7 mouse cellular contexts compared by ENCODE assay signal in genomic region chr7:16046101-16046480, GRCm38 (mm10). TPM values are rescaled to one million over a fixed set of nuclear protein-coding genes. Genes with fewer than 3 reads are reported as not detected.
DNase-seq lines count a peak whose midpoint lies in the region; ATAC-seq and TF ChIP-seq lines count a peak whose summit lies in the region.

No protein-coding gene starts in this region.

- TF ChIP-seq EP300 in ES-Bruce4 (IDR thresholded peaks at IDR 0.05; ENCODE audit: insufficient read depth, low read depth, low read length): no peak
- TF ChIP-seq EP300 in stomach, postnatal 0 days (optimal IDR thresholded peaks at IDR 0.05): no peak

- peak overlapping the region; percentile 93 for H3K4me3 ChIP-seq in ES-Bruce4 (ENCODE audit: low read depth, low read length)
- peak overlapping the region; percentile 80 for H3K4me3 ChIP-seq in forebrain, embryonic 13.5 days
- H3K4me3 ChIP-seq in hindbrain, embryonic 10.5 days: peak overlapping the region; percentile 99
- H3K4me3 ChIP-seq in limb, embryonic 14.5 days (replicated peaks; ENCODE audit: low read length): peak overlapping the region; percentile 84
- H3K4me3 ChIP-seq in midbrain, embryonic 12.5 days: peak overlapping the region; percentile 94
- peak overlapping the region; percentile 65 for H3K4me3 ChIP-seq in stomach, postnatal 0 days (ENCODE audit: low read depth, low read length)

- H3K4me1 ChIP-seq in ES-Bruce4 (ENCODE audit: control insufficient read depth, insufficient read depth, low read length): no peaks in the 10 kb centered on the region
- H3K4me1 ChIP-seq in forebrain, embryonic 13.5 days: peaks cover 49% of the 10 kb centered on the region
- peaks cover 60% of the 10 kb centered on the region for H3K4me1 ChIP-seq in hindbrain, embryonic 10.5 days (replicated peaks)
- peaks cover 41% of the 10 kb centered on the region for H3K4me1 ChIP-seq in limb, embryonic 14.5 days (ENCODE audit: control insufficient read depth, insufficient read depth, low read length)
- H3K4me1 ChIP-seq in midbrain, embryonic 12.5 days: peaks cover 51% of the 10 kb centered on the region
- H3K4me1 ChIP-seq in stomach, postnatal 0 days (replicated peaks; ENCODE audit: control insufficient read depth, insufficient read depth): peaks cover 11% of the 10 kb centered on the region; the same call in 1 of the 2 replicates

- H3K27me3 ChIP-seq in ES-Bruce4 (ENCODE audit: control insufficient read depth, insufficient read depth, low read length, poor library complexity, severe bottlenecking): no peaks in the 10 kb centered on the region
- no peaks in the 10 kb centered on the region for H3K27me3 ChIP-seq in forebrain, embryonic 13.5 days
- no peaks in the 10 kb centered on the region for H3K27me3 ChIP-seq in hindbrain, embryonic 10.5 days (ENCODE audit: insufficient read depth, poor library complexity, severe bottlenecking)
- H3K27me3 ChIP-seq in limb, embryonic 14.5 days (ENCODE audit: control insufficient read depth, insufficient read depth, low read length): no peaks in the 10 kb centered on the region
- H3K27me3 ChIP-seq in midbrain, embryonic 12.5 days: no peaks in the 10 kb centered on the region
- H3K27me3 ChIP-seq in stomach, postnatal 0 days (ENCODE audit: control insufficient read depth, insufficient read depth, low read length): no peaks in the 10 kb centered on the region

- TF ChIP-seq POLR2A in ES-Bruce4 (IDR thresholded peaks at IDR 0.05; ENCODE audit: insufficient read depth, low read length): no peak
- no peak for TF ChIP-seq POLR2A in limb, embryonic 14.5 days (IDR thresholded peaks at IDR 0.05; ENCODE audit: borderline replicate concordance, extremely low read depth, insufficient read depth, insufficient read length)

- H3K36me3 ChIP-seq in ES-Bruce4 (ENCODE audit: control insufficient read depth, insufficient read depth, low read length, poor library complexity, severe bottlenecking): no peaks in the 10 kb centered on the region
- H3K36me3 ChIP-seq in forebrain, embryonic 13.5 days (ENCODE audit: poor library complexity, severe bottlenecking): peaks cover 11% of the 10 kb centered on the region; the same call in 1 of the 2 replicates
- H3K36me3 ChIP-seq in hindbrain, embryonic 10.5 days: peaks cover 17% of the 10 kb centered on the region
- no peaks in the 10 kb centered on the region for H3K36me3 ChIP-seq in limb, embryonic 14.5 days (ENCODE audit: control insufficient read depth, insufficient read depth, low read length)
- H3K36me3 ChIP-seq in midbrain, embryonic 12.5 days: no peaks in the 10 kb centered on the region
- no peaks in the 10 kb centered on the region for H3K36me3 ChIP-seq in stomach, postnatal 0 days (ENCODE audit: control insufficient read depth, insufficient read depth, low read length)

- DNase-seq in adipocyte (ENCODE audit: low spot score): peak; percentile 31
- DNase-seq in hindbrain, embryonic 10.5 days (ENCODE audit: low spot score): peak; percentile 47
- DNase-seq in limb, embryonic 14.5 days (ENCODE audit: low spot score): peak; percentile 73
- DNase-seq in stomach, postnatal 0 days (ENCODE audit: low spot score): peak; percentile 81

- 8% methylated on average over 7 of the region's 7 CpGs for WGBS in forebrain, embryonic 13.5 days
- 4% methylated on average over 7 of the region's 7 CpGs for WGBS in hindbrain, embryonic 10.5 days
- WGBS in limb, embryonic 14.5 days: 1% methylated on average over 7 of the region's 7 CpGs
- WGBS in midbrain, embryonic 12.5 days: 4% methylated on average over 7 of the region's 7 CpGs
- WGBS in stomach, postnatal 0 days: 1% methylated on average over 7 of the region's 7 CpGs

- peak overlapping the region; percentile 91 for H3K9ac ChIP-seq in ES-Bruce4 (ENCODE audit: low read depth, poor library complexity, severe bottlenecking)
- H3K9ac ChIP-seq in forebrain, embryonic 13.5 days: peak overlapping the region; percentile 97
- peak overlapping the region; percentile 97 for H3K9ac ChIP-seq in limb, embryonic 14.5 days (ENCODE audit: low read depth, low read length, severe bottlenecking)
- peak overlapping the region; percentile 99 for H3K9ac ChIP-seq in midbrain, embryonic 12.5 days (replicated peaks)
- H3K9ac ChIP-seq in stomach, postnatal 0 days (ENCODE audit: low read length): peak overlapping the region; percentile 76

- no peak overlapping the region for H3K27ac ChIP-seq in ES-Bruce4 (ENCODE audit: insufficient read depth, low read length)
- peak overlapping the region; percentile 97 for H3K27ac ChIP-seq in forebrain, embryonic 13.5 days
- H3K27ac ChIP-seq in hindbrain, embryonic 10.5 days: peak overlapping the region; percentile 100
- peak overlapping the region; percentile 98 for H3K27ac ChIP-seq in limb, embryonic 14.5 days (replicated peaks; ENCODE audit: low read depth, low read length)
- H3K27ac ChIP-seq in midbrain, embryonic 12.5 days (replicated peaks): peak overlapping the region; percentile 97
- peak overlapping the region; percentile 98 for H3K27ac ChIP-seq in stomach, postnatal 0 days (replicated peaks)

- H3K9me3 ChIP-seq in ES-Bruce4 (replicated peaks; ENCODE audit: control insufficient read depth, insufficient read depth, low read length, poor library complexity, severe bottlenecking): no peaks in the 10 kb centered on the region
- H3K9me3 ChIP-seq in forebrain, embryonic 13.5 days (replicated peaks): no peaks in the 10 kb centered on the region
- no peaks in the 10 kb centered on the region for H3K9me3 ChIP-seq in hindbrain, embryonic 10.5 days
- no peaks in the 10 kb centered on the region for H3K9me3 ChIP-seq in limb, embryonic 14.5 days (ENCODE audit: control insufficient read depth, low read length)
- H3K9me3 ChIP-seq in midbrain, embryonic 12.5 days: no peaks in the 10 kb centered on the region
- no peaks in the 10 kb centered on the region for H3K9me3 ChIP-seq in stomach, postnatal 0 days (ENCODE audit: control insufficient read depth, low read length)

- ATAC-seq in forebrain, embryonic 13.5 days: peak; percentile 2; the same call in 1 of the 2 replicates
- ATAC-seq in limb, embryonic 14.5 days (ENCODE audit: low FRiP score, low read depth): no peak
- ATAC-seq in midbrain, embryonic 12.5 days (ENCODE audit: low FRiP score, low read depth): no peak; the same call in 1 of the 2 replicates
- peak; percentile 72 for ATAC-seq in stomach, postnatal 0 days (ENCODE audit: low FRiP score, low TSS enrichment)

- peak overlapping the region; percentile 95 for H3K4me2 ChIP-seq in forebrain, embryonic 13.5 days
- H3K4me2 ChIP-seq in limb, embryonic 14.5 days (replicated peaks; ENCODE audit: low read depth, low read length, severe bottlenecking): peak overlapping the region; percentile 87
- peak overlapping the region; percentile 77 for H3K4me2 ChIP-seq in midbrain, embryonic 12.5 days (replicated peaks)
- peak overlapping the region; percentile 78 for H3K4me2 ChIP-seq in stomach, postnatal 0 days (replicated peaks; ENCODE audit: low read depth)

- no peak for TF ChIP-seq CTCF in ES-Bruce4 (IDR thresholded peaks at IDR 0.05; ENCODE audit: low read depth, low read length)
- no peak for TF ChIP-seq CTCF in stomach, postnatal 0 days (IDR thresholded peaks at IDR 0.05; ENCODE audit: low read depth)

RNA-seq across cellular contexts. Expression of gene Bicra, which starts 1.6 kb away (rescaled TPM):
- polyA plus RNA-seq in ES-Bruce4 (2011; ENCODE audit: insufficient read depth, insufficient read length, low read depth, missing spikeins): 10.2 and 21.9 TPM in 2 replicates
- 8.4 and 8.5 TPM in 2 replicates for polyA plus RNA-seq in forebrain, embryonic 13.5 days (2015; fragmentation: Nextera tagmentation; extraction: Ambion mirVana)
- 7.7 and 10.7 TPM in 2 replicates for polyA plus RNA-seq in hindbrain, embryonic 10.5 days (2016; fragmentation: Nextera tagmentation; extraction: Ambion mirVana)
- 20.1 and 26.6 TPM in 2 replicates for polyA plus RNA-seq in limb, embryonic 14.5 days (2012; rRNA removed)
- 8.6 and 10.1 TPM in 2 replicates for polyA plus RNA-seq in limb, embryonic 14.5 days (2014; fragmentation: Nextera tagmentation; extraction: Ambion mirVana)
- 10.0 and 10.3 TPM in 2 replicates for polyA plus RNA-seq in midbrain, embryonic 12.5 days (2016; fragmentation: Nextera tagmentation; extraction: Ambion mirVana)
- polyA plus RNA-seq in stomach, postnatal 0 days (2015; fragmentation: Nextera tagmentation; extraction: Ambion mirVana): 1.8 and 2.3 TPM in 2 replicates

RNA-seq across cellular contexts. Expression of gene Zfp541, which starts 15.5 kb away (rescaled TPM):
- not detected in 2 replicates for polyA plus RNA-seq in ES-Bruce4 (2011; ENCODE audit: insufficient read depth, insufficient read length, low read depth, missing spikeins)
- not detected in 2 replicates for polyA plus RNA-seq in forebrain, embryonic 13.5 days (2015; fragmentation: Nextera tagmentation; extraction: Ambion mirVana)
- 0.04 TPM in 1 of 2 replicates, not detected in the other for polyA plus RNA-seq in hindbrain, embryonic 10.5 days (2016; fragmentation: Nextera tagmentation; extraction: Ambion mirVana)
- polyA plus RNA-seq in limb, embryonic 14.5 days (2012; rRNA removed): 0.26 and 0.35 TPM in 2 replicates
- 0.17 TPM in 1 of 2 replicates, not detected in the other for polyA plus RNA-seq in limb, embryonic 14.5 days (2014; fragmentation: Nextera tagmentation; extraction: Ambion mirVana)
- polyA plus RNA-seq in midbrain, embryonic 12.5 days (2016; fragmentation: Nextera tagmentation; extraction: Ambion mirVana): not detected in 2 replicates
- 0.05 TPM in 2 replicates for polyA plus RNA-seq in stomach, postnatal 0 days (2015; fragmentation: Nextera tagmentation; extraction: Ambion mirVana)

RNA-seq across cellular contexts. Expression of gene Napa, which starts 52.2 kb away (rescaled TPM):
- polyA plus RNA-seq in ES-Bruce4 (2011; ENCODE audit: insufficient read depth, insufficient read length, low read depth, missing spikeins): 105 and 107 TPM in 2 replicates
- 166 and 186 TPM in 2 replicates for polyA plus RNA-seq in forebrain, embryonic 13.5 days (2015; fragmentation: Nextera tagmentation; extraction: Ambion mirVana)
- 193 and 221 TPM in 2 replicates for polyA plus RNA-seq in hindbrain, embryonic 10.5 days (2016; fragmentation: Nextera tagmentation; extraction: Ambion mirVana)
- 212 and 247 TPM in 2 replicates for polyA plus RNA-seq in limb, embryonic 14.5 days (2012; rRNA removed)
- 206 and 217 TPM in 2 replicates for polyA plus RNA-seq in limb, embryonic 14.5 days (2014; fragmentation: Nextera tagmentation; extraction: Ambion mirVana)
- 167 and 196 TPM in 2 replicates for polyA plus RNA-seq in midbrain, embryonic 12.5 days (2016; fragmentation: Nextera tagmentation; extraction: Ambion mirVana)
- polyA plus RNA-seq in stomach, postnatal 0 days (2015; fragmentation: Nextera tagmentation; extraction: Ambion mirVana): 136 and 152 TPM in 2 replicates

Comparison
In these comparisons a context has a peak if more than half of its experiments do, and no peak if none do; other contexts are left out.
1. DNase-seq: peak in every context shown above with its lines; median percentile 81 in stomach, postnatal 0 days; 73 in limb, embryonic 14.5 days; 47 in hindbrain, embryonic 10.5 days; 31 in adipocyte.
2. ATAC-seq: peak in forebrain, embryonic 13.5 days (single experiment) and stomach, postnatal 0 days (single experiment); none in limb, embryonic 14.5 days (single experiment) and midbrain, embryonic 12.5 days (single experiment).
3. Peak in every context shown above with its lines, with median percentiles within 50 percentile points of each other: H3K4me3 ChIP-seq, H3K9ac ChIP-seq and H3K4me2 ChIP-seq.